Mouse (Mus musculus) liver, adult (tissue): ENCODE results near the gene Defb7.

Experiments
- GATA4 ChIP-seq: IDR thresholded peaks from 2 replicates; pipeline ENCODE4 v1.6.1; 2014; ENCODE audit warnings: mild to moderate bottlenecking, low read length; ENCODE audit not compliant: insufficient replicate concordance

The Defb7 gene

DNA sequence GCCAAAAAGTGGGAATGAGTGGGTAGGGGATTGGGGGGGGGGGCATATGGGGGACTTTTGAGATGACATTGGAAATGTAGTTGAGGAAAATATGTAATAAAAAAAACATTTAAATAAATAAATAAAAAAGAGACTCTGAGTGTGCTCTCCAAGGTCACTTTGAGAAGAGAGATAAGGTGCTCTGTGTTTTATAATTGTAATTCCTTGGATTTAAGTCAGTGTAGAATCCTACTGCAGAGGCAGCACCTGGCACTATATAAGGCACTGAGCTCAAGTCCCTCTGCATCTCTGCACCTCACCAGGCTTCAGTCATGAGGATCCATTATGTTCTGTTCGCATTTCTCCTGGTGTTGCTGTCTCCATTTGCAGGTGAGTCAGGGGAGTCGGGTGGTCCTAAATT is at the start of gene Defb7:
Gene Defb7, plus strand, starts transcription at position 301 of the 400 bp plus-strand sequence.
- no peak for TF ChIP-seq GATA4

- TF ChIP-seq GATA4: no peak
Measured at GRCm38 (mm10) chr8:19446378-19446777, 48.5 kb upstream of the Defb7 start.

DNA sequence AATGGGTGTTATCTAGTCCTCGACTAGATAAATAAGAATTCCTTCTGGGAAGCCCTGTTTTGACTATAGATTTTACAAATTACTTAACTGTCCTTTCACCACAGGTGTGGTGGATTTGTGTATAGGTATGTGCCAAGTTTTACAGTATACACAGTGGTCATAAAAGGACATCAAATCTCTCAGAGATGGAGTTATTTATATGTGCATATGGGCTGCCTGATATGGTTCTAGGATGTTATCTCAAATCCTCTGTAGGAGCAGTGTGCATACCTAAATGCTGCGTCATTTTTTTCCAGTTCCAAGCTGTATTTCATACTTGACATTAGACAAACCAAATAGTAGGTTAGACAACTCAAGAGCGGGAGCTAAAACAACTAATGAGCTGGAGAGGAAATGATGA is 33.5 kb upstream of the Defb7 start:
- no peak for TF ChIP-seq GATA4

DNA sequence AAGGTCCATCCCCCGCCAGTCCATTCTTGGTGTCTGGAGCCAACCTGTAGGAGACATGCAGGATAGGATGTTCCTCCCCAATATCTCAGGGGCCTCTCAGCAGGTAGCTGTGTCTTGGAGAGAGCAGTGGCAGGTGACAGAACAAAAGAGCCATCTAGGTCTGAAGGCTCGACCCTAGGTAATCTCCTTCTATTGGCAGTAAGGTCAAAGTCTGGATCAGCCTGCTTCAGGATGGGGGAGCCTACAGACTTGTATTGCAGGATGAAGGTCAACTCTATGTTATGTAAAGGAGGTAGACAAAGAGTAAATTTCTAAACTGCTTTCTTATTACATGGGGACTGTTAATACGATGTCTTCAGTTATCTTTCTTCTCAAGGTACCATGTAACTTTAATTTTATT is 25.9 kb upstream of the Defb7 start:
- no peak for TF ChIP-seq GATA4

GRCm38 (mm10) chr8:19500524-19500923 is 5.6 kb downstream of the Defb7 start:
- TF ChIP-seq GATA4: no peak

DNA sequence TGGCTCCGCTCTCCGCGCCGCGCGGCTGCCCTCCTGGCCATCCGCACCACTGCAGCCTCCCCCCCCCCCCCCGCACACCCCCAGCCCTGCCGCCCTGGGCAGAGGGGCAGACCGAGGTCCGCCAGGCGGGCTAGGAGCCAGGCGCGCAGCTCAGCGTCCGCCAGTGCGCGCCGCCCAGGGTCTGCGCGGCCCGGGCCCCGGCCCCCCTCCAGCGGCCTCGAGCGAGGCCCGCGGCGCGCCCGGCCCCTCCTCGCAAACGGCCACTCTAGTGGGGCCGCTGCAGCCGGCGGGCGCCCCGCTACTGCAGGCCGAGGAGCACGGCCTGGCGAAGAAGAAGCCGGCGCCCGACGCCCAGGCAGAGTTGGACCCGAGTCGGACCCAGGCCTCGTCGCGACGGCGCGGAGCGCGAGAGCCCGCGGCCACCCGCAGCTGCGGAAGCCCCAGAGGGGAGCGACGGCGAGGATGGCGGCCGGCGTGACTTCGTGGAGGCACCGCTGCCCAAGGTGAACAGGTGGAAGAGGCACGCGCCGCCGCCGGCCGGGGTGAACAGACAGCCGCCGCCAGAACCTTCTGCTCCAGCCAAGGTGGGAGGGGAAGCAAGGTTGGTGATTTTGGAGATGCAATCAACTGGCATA is 40.4 kb downstream of the Defb7 start:
- TF ChIP-seq GATA4: no peak

DNA sequence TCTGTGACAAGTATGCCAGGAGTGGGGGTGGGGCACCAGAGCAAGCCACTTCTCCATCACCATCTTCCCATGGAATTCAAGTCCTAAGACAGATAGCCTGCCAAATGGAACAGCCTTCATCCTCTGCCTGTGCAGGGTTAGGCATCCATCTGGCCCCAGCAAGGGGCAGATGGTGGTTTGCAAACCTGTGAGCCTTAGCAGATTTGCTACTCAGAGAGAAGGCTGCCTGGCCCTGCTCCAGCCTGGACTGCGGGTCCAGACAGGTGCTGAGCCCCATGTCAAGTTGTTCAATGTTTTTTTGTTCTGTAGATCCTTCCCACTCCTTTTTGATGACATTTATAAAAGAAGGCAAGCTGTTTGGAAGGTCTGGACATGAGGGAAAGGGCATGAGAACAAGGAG is 45.5 kb downstream of the Defb7 start:
- no peak for TF ChIP-seq GATA4
